Mouse (Mus musculus) megakaryocyte progenitor cell, adult 5-6 weeks (primary cell): ENCODE data around the gene Ankrd33. TPM values are rescaled to one million over a fixed set of nuclear protein-coding genes. Genes with fewer than 3 reads are reported as not detected.

Experiments
- ATAC-seq: replicated peaks from 2 replicates; pipeline ENCODE4 v1.8.0; 2016; ENCODE audit warnings: mild to moderate bottlenecking, moderate TSS enrichment, inconsistent platforms; ENCODE audit not compliant: poor library complexity
- total RNA-seq, 2 experiments: library from RNA; stranded (forward) in 1 of 2; stranded (reverse) in 1 of 2; fragments of 157-497, 149-512 nt in 1 of 2; fragments of 200-1000 nt in 1 of 2; gene quantifications; 2 replicates each; pipeline versions ENCODE4 v1.2.3 to v1.2.4; 2015 to 2017

Gene Ankrd33
- total RNA-seq, 2 experiments from 2014 or later, result not detected

DNA sequence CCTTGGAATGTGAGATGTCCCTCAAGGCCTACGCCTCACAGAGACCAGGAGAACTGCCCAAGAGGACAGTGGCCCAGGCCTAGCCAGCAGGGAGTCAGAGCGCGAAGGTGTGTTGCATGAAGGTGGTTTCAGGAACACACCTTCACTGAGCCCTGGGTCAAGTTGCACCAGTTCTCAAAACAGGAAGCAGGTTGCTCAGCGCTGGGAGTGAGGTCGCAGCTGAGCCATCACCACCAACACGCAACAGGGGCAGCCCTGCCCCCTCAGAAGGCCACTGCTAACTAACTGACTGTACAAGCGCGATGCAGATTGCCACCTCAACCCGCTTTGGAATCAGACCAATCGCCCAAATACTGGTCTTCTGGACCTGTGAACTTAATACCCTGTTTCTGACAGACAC lies 31.1 kb upstream of the Ankrd33 start:
- peak; percentile 67 for ATAC-seq

GRCm38 (mm10) chr15:101086451-101086850 lies 29.1 kb upstream of the Ankrd33 start:
- ATAC-seq, result no peak

- ATAC-seq, result peak; percentile 54
Measured at GRCm38 (mm10) chr15:101086956-101087355, 28.6 kb upstream of the Ankrd33 start.

GRCm38 (mm10) chr15:101088291-101088690 lies 27.3 kb upstream of the Ankrd33 start:
- ATAC-seq, result no peak

- no peak for ATAC-seq
Measured at GRCm38 (mm10) chr15:101091551-101091950, 24.0 kb upstream of the Ankrd33 start.

- ATAC-seq, result no peak
Measured at GRCm38 (mm10) chr15:101092121-101092828, 23.3 kb upstream of the Ankrd33 start.

DNA sequence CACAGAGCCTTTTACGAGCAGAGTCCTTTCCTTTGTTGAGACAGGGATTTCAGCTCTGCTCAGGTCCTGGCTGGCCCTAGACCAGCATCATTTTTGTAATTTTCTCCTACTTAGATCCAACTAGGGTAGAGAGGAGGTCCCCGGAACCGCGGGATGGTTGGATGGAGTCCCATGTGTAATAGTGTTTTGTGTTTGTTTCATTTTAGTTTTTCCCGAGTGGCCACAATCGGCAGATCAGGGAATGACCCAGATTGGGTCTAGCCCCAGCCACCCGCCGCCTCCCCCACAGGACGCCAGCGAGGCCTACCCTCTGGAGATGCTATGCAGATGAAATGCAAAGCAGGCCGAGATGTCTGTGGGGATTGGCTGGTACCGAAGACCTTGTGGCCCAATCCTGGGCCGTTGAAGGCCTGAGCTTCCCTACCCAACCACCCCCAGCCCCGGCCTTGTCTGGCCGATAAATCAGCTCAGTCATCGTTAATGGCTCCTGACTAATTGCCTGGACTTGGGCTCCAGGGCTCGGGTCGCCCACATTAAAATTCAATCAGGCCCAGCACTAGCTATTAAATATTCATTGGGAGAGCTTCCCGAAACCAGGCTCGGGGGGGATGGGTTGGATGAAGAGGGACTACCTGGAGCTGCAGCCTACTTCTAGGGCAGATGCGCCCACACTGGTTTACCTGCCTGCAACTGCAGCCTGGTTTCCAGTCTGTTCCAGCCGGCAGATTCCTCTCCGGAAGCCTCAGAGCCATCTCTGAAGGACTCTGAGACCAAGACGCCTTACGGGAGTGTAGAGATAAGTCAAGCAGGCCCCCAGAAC lies 22.5 kb upstream of the Ankrd33 start:
- ATAC-seq, result no peak

GRCm38 (mm10) chr15:101093988-101094387 lies 21.6 kb upstream of the Ankrd33 start:
- no peak for ATAC-seq

DNA sequence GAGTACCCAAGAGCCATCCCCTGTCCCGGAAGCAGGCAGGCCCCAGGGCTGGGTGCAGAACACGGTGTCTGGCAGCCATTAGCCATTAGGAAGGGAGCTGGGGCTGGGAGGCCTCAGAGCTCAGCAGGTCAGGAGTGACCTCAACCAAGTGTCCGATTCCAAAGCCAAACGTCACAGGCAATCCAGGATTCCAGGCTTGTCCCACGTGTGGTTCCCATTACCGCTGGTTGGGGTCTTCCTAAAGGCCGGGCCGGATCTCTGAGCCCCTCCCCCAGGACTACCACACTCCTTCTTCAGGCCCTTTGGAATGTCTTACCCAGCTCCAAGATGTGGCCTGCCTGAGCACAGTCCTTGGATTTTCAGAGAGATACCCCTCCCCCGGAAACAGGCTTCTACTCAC lies 20.6 kb upstream of the Ankrd33 start:
- no peak for ATAC-seq

GRCm38 (mm10) chr15:101095392-101095791 lies 20.2 kb upstream of the Ankrd33 start:
- no peak for ATAC-seq

DNA sequence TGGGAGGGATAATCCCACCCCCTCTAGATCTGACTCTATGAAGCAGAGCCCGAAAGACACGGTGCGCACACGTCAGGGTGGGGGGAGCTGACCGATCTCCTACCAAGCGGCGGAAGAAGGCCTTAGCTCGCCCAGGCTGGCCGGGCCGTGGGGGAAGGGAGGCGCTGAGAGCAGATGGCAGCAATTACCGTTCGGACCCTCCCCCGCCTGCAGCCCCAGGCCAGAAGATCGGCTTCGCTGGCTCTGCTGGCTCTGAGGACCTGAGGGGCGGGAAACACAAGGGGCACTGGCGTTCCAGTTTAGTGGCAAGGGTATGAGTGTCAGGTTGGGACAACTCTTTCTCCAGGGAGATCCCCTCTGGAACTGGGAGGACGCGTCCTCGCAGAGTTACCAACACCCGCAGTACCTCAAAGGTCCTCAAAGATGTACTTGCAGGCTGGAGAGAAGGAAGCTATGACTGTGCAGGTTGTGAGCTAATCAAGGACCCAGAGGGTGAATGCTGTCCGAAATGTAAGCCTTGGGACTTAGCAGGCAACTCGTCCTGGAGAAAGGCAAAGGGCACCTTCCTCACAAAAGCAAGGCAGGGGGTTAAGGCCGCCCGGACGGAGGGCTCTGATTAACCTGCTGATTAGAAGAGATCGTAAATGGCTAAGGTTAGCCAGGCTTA lies 17.4 kb upstream of the Ankrd33 start:
- peak; percentile 39; the same call in 1 of the 2 replicates for ATAC-seq

- no peak for ATAC-seq
Measured at GRCm38 (mm10) chr15:101100996-101101395, 14.6 kb upstream of the Ankrd33 start.

- ATAC-seq, result no peak
Measured at GRCm38 (mm10) chr15:101103605-101104304, 11.8 kb upstream of the Ankrd33 start.

GRCm38 (mm10) chr15:101105496-101105994 lies 10.0 kb upstream of the Ankrd33 start:
- peak; percentile 97 for ATAC-seq

DNA sequence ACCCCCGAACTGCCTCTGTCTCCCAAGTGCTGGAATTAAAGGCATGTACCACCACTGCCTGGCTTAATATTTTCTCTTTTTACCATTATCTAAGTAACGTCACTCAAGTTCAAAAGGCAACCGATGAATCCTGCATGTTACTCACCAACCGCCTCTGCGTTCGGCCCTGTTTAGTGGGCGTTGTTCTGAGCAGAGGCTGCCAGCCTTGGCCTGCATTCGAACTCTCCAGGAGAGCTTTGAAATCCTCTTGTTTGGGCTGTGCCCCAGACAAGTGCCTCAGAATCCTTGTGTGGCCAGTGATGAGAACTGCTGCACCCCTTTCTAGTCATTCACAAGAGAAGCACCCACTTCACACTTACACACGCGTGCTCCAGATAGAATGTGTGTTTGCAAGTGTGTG lies 9.5 kb upstream of the Ankrd33 start:
- ATAC-seq, result no peak

- no peak for ATAC-seq
Measured at GRCm38 (mm10) chr15:101107906-101108671, 7.5 kb upstream of the Ankrd33 start.

GRCm38 (mm10) chr15:101113176-101113575 lies 2.4 kb upstream of the Ankrd33 start:
- peak; percentile 94 for ATAC-seq

DNA sequence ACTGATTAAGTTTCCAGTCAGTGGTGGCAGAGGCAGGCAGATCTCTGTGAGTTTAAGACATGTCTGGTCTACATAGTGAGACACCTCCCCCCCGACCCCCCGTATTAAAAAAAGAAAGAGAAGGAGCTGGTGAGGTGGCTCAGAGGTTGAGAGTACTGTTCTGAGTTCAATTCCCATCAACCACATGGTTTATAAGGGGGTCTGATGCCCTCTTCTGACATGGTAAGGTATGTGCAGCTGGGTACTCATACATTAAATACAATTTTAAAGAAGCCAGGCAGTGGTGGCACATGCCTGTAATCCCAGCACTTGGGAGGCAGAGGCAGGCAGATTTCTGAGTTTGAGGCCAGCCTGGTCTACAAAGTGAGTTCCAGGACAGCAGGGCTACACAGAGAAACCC lies 1.8 kb upstream of the Ankrd33 start:
- ATAC-seq, result 0 out of 2 replicates have a peak, but pooled peaks have one; percentile 42

GRCm38 (mm10) chr15:101118399-101119125 lies 3.0 kb downstream of the Ankrd33 start:
- ATAC-seq, result peak; percentile 63
